Mouse (Mus musculus) liver, embryonic 15.5 days (tissue): Measurements from ENCODE around the gene Dlx2. TPM values are rescaled to one million over a fixed set of nuclear protein-coding genes. Genes with fewer than 3 reads are reported as not detected.

Source experiments
- ATAC-seq: fragments of 200-750 bp; cut with Nextera tagmentation; 2 replicates; pipeline ENCODE4 v1.8.0; 2017; ENCODE audit warnings: moderate number of reproducible peaks, mild to moderate bottlenecking, moderate library complexity; ENCODE audit not compliant: insufficient read depth
- H3K27ac ChIP-seq: fragments of 300-500 bp; sonication (generic); replicated peaks from 2 replicates; pipeline ENCODE4 v1.5.1; 2015; ENCODE audit warnings: mild to moderate bottlenecking, inconsistent platforms
- H3K27me3 ChIP-seq: fragments of 300-500 bp; sonication (generic); 2 replicates; pipeline ENCODE4 v1.6.1; 2015; ENCODE audit warnings: mild to moderate bottlenecking, inconsistent platforms
- H3K36me3 ChIP-seq: fragments of 300-500 bp; sonication (generic); replicated peaks from 2 replicates; pipeline ENCODE4 v1.6.1; 2015; ENCODE audit warnings: moderate library complexity, mild to moderate bottlenecking, inconsistent platforms
- H3K4me1 ChIP-seq: fragments of 300-500 bp; sonication (generic); replicated peaks from 2 replicates; pipeline ENCODE4 v1.6.1; 2015; ENCODE audit warnings: inconsistent platforms
- H3K4me2 ChIP-seq: fragments of 300-500 bp; sonication (generic); 2 replicates; pipeline ENCODE4 v1.6.1; 2015; ENCODE audit warnings: moderate library complexity, mild to moderate bottlenecking, inconsistent platforms
- H3K4me3 ChIP-seq: fragments of 300-500 bp; sonication (generic); replicated peaks from 2 replicates; pipeline ENCODE4 v1.5.1; 2015; ENCODE audit warnings: mild to moderate bottlenecking, inconsistent platforms
- H3K9ac ChIP-seq: fragments of 300-500 bp; sonication (generic); 2 replicates; pipeline ENCODE4 v1.6.1; 2015; ENCODE audit warnings: moderate library complexity, mild to moderate bottlenecking, inconsistent platforms
- H3K9me3 ChIP-seq: fragments of 300-500 bp; sonication (generic); replicated peaks from 2 replicates; pipeline ENCODE4 v1.6.1; 2016; ENCODE audit warnings: inconsistent platforms
- WGBS: fragments of 180-500 bp; shearing (Covaris S2); methylation state at CpG from one replicate; pipeline ENCODE4 v1.1.7; 2015; ENCODE audit warnings: mixed read lengths; ENCODE audit not compliant: insufficient replicate concordance; 5-methylcytosine and 5-hydroxymethylcytosine counted together
- polyA plus RNA-seq: library from polyadenylated mRNA; unstranded; fragments of >200 nt; fragmentation: Nextera tagmentation; extraction: Ambion mirVana; gene quantifications from 2 replicates; pipeline ENCODE4 v1.2.1, GENCODE M21; 2015

Gene Dlx2
- polyA plus RNA-seq, 1 experiment from 2014 or later, result 0.03 TPM

DNA sequence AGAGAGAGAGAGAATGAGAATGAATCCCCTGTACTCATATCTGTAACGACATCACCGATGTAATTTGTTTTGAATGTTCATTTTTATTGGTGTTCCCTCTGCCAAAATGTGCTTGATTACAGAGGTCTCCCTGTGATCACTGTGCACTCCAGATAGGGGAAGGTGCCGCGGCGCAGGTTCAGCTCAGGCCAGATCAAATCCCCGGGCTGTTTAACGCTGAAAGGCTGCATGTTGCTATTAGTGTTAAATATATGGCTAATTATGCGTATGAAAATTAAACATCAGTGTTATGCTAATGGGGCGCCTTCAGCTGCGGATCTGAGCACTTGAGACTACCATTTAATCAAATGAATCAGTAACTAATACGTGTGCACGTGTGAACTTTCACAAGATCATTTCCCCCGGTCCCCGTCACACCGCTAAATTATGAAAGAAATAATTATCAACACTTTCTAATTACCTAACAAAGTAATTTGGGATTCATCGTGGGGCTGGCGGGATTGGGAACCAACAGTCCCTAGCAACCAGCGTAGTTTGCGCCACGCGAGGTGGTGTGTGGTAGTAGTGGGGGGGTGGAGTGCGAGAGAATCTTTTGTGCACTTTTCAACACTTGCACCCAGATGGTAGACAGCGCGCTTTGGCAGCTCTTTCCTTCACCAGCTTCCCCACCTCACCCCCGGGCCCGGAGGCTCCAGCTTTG lies 18.4 kb downstream of the Dlx2 start, which contains the start of gene Dlx1:
Gene Dlx1 (plus strand): TSS at position 100 of the 700 bp plus-strand sequence.
- Histone ChIP-seq H3K27ac (no peak within 1 kb of the TSS), H3K27me3 (peaks cover 100% of the 10 kb centered on the region), H3K9ac (no peak within 1 kb of the TSS)

DNA sequence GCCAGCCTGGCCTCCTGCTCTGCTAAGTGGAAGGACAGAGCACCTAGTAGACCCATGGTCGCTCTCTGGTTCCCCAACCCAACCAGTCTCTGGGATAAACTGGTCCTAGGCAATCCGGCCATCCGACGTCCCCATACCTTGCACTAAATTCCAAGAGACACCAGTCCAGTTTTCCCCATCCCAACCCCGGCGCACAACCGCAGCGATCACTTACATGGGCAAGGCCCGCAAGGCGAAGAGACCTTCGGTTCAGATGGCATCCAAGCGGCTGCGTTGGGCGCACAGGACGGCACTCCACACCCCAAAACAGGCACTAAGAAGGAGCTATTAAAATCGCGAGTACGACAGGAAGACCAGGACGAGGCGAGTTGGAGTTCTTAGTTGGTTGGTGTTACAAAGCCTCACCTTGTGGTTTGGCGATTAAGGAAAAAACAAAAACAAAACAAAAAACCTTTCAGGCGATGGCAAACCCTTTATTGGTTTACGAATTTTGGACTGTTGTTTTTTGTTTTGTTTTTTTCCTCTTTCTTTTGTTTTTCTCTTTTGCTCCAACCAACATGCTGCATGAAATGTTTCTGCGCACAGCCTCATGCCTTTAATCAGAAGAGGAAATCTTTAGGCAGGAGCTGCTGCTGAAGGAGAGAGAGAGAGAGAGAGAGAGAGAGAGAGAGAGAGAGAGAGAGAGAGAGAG lies 19.1 kb downstream of the Dlx2 start:
- Histone ChIP-seq H3K36me3 (no peaks in the 10 kb centered on the region), H3K27ac (no peak overlapping the region), H3K4me2 (no peak overlapping the region), H3K4me3 (no peak overlapping the region), H3K4me1 (peaks cover 27% of the 10 kb centered on the region), H3K27me3 (peaks cover 100% of the 10 kb centered on the region), H3K9me3 (no peaks in the 10 kb centered on the region), H3K9ac (no peak overlapping the region)
- no peak for ATAC-seq
- 3% methylated on average over 24 of the region's 24 CpGs for WGBS

More for the DNA sequence above, 18.4 kb downstream of the Dlx2 start, which contains the start of gene Dlx1:
- 3% methylated on average over 26 of the region's 26 CpGs for WGBS
- no peaks in the 10 kb centered on the region for H3K36me3 ChIP-seq
- H3K4me1 ChIP-seq, result peaks cover 29% of the 10 kb centered on the region
- no peaks in the 10 kb centered on the region for H3K9me3 ChIP-seq
- no peak for ATAC-seq
- peak within 1 kb of the TSS; percentile 83 for H3K4me2 ChIP-seq
- H3K4me3 ChIP-seq, result peak within 1 kb of the TSS; percentile 52

DNA sequence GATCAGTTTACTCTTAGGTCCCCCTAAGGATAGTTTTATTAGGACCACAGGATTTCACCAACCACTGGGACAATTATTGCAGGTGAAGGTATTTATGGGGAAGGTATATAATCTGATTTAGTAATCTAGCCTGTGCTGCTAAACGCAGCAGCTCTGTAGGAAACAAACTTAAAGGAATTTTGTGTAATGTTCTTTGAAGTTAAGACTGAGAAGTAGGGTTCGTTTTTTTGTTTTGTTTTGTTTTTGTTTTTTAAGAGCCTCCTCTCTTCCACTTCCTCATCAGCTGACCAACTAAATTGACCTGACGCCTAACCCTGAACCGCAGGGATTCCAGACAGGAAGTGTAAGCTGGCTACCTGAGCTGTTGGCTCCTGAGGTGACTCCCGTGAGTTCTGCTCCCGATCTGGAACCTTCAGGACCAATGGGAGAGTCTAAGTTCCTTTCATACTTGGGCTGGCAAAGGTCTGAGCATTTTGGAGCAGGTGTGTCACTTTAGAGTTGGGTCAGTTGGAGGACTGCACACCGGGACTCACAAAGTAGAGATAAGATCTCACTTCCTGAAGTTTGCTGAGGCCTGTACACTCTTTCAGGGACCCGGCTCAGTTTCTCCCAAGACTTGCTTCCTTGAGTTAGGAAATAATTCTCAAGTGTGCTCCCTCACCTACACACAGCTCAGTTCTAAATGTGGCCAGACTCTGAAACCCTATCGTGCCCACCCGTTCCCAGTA lies 19.8 kb downstream of the Dlx2 start:
- Histone ChIP-seq H3K4me1 (peaks cover 21% of the 10 kb centered on the region), H3K9ac (no peak overlapping the region), H3K27me3 (peaks cover 94% of the 10 kb centered on the region), H3K9me3 (no peaks in the 10 kb centered on the region), H3K27ac (no peak overlapping the region), H3K4me2 (no peak overlapping the region), H3K4me3 (no peak overlapping the region), H3K36me3 (no peaks in the 10 kb centered on the region)
- ATAC-seq, result no peak
- WGBS, result 2% methylated on average over 10 of the region's 10 CpGs

DNA sequence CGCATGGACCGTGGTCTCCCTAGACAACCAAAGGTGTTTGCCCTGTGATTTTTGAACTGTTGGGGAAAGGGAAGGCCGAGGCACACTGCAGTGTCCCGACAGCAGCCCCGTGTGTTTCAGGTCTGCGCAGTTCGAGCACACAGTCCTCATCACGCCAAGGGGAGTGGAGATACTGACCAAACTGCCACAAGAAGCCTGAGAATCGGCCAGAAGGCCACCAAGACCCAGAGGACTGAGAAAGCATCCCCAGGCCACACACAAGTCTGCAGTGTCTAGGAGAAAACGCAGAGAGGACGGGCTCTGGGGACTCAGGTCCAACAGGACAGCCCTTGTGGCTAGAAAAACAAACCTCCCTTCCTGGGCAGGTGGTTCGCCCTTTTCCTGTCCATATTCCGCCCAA lies 21.8 kb downstream of the Dlx2 start:
- no peaks in the 10 kb centered on the region for H3K9me3 ChIP-seq
- no peak overlapping the region for H3K27ac ChIP-seq
- no peak overlapping the region for H3K9ac ChIP-seq
- no peaks in the 10 kb centered on the region for H3K36me3 ChIP-seq
- WGBS, result 31% methylated on average over 13 of the region's 13 CpGs
- no peak overlapping the region for H3K4me2 ChIP-seq
- H3K4me3 ChIP-seq, result no peak overlapping the region
- no peak for ATAC-seq
- H3K27me3 ChIP-seq, result peaks cover 81% of the 10 kb centered on the region
- peaks cover 16% of the 10 kb centered on the region for H3K4me1 ChIP-seq

DNA sequence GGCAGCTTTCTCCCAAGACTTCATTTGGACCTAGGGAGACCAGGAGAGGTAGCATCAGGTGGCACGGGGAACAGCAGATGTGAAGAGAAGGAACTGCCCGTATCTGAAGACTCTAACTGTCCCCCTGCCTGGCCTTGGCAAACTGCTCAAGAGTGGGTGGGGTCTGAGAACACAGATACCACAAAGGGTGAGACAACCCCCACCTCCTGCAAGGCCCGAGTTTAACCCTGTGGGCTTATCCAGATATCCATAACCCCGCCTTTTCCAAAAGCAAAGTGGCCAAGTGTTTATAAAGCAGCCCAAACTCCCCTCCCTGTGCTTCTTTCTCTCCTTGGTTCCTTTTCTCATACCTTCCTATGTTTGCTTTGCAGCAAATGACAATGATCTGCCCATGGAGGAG lies 23.1 kb downstream of the Dlx2 start:
- Histone ChIP-seq H3K4me3 (no peak overlapping the region), H3K9me3 (no peaks in the 10 kb centered on the region), H3K36me3 (no peaks in the 10 kb centered on the region), H3K27me3 (peaks cover 68% of the 10 kb centered on the region), H3K4me2 (no peak overlapping the region), H3K9ac (no peak overlapping the region), H3K4me1 (peaks cover 3% of the 10 kb centered on the region), H3K27ac (no peak overlapping the region)
- WGBS, result 28% methylated on average over 4 of the region's 4 CpGs
- ATAC-seq, result no peak

DNA sequence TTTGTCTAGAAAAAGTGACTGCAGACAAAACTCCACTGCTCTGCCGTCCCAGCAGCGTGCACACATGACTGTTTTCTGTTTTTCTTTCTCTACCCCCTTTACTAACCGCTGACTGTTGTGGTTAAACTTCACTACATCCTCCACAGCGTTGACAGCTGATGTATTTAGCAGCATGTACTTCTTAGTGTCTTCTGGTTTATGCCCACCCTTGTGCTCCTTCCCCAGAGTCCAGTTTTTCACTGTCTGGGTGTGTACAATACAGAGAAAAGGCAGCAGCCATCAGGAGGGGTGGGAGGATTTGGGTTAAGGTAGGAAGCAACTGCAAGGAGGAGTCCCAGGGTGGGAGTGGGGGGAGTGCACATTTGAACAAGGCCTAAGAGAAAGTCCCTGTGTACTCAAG lies 23.7 kb downstream of the Dlx2 start:
- ATAC-seq, result no peak
- Histone ChIP-seq H3K9me3 (no peaks in the 10 kb centered on the region), H3K36me3 (no peaks in the 10 kb centered on the region), H3K27ac (no peak overlapping the region), H3K4me2 (no peak overlapping the region), H3K9ac (no peak overlapping the region), H3K27me3 (peaks cover 62% of the 10 kb centered on the region), H3K4me3 (no peak overlapping the region), H3K4me1 (no peaks in the 10 kb centered on the region)
- 22% methylated on average over 4 of the region's 4 CpGs for WGBS

DNA sequence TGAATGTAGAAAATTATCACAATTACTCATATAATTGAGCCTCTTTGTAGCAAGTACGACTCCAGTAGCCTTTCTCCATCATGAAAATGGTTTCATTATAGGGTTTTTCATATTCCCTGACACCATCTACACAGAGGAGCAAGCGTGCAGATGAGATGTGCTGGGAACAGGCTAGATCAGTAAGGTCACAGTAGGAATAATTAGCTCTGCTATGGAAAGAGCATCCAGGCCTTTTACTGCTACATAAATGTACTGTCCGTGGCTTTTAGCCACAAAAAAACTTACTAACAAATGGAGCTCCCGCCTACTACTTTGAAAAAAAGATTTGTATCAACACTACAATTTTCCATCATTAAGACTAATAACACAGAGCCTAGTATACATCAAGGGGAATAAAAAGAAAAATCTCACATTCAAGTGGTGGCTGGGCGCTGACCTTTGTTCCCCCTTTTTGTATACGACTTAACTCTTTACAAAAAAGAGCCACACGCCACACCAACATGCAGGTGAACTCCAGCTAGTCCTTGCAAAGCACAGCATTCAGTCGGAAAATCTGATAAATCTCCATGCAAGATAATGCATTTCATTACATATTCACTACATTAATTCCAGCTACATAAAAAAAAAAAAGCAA lies 29.0 kb downstream of the Dlx2 start:
- H3K9ac ChIP-seq, result no peak overlapping the region
- no peak overlapping the region for H3K4me3 ChIP-seq
- no peaks in the 10 kb centered on the region for H3K4me1 ChIP-seq
- H3K27me3 ChIP-seq, result peaks cover 9% of the 10 kb centered on the region
- ATAC-seq, result no peak
- no peak overlapping the region for H3K27ac ChIP-seq
- WGBS, result 73% methylated on average over 8 of the region's 8 CpGs
- no peaks in the 10 kb centered on the region for H3K9me3 ChIP-seq
- 0 out of 2 replicates have a peak, but pooled peaks cover under 1% of the 10 kb centered on the region for H3K36me3 ChIP-seq
- no peak overlapping the region for H3K4me2 ChIP-seq

DNA sequence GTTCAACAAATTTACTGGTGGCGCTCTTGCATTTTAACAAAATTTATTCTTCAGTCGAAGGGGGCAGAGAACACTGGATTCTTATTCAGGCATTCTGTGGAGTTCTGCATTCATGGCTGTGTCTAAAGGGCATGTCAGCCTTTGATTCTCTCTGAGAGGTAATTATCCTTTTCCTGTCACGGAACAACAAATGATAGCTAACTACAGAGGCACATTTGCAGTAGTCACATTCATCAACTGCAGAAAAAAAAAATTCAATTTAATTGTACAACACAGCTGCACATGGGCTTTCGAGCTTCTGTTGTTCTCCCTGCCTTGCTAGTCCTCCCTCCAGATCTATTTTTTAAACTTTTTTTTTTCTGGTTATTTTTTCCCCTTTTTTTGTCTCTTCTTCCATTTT lies 29.6 kb downstream of the Dlx2 start:
- 0 out of 2 replicates have a peak, but pooled peaks cover 7% of the 10 kb centered on the region for H3K27me3 ChIP-seq
- no peaks in the 10 kb centered on the region for H3K9me3 ChIP-seq
- no peak overlapping the region for H3K9ac ChIP-seq
- H3K36me3 ChIP-seq, result 0 out of 2 replicates have a peak, but pooled peaks cover 6% of the 10 kb centered on the region
- WGBS, result 69% methylated on average over 4 of the region's 4 CpGs
- no peak overlapping the region for H3K4me2 ChIP-seq
- H3K4me1 ChIP-seq, result no peaks in the 10 kb centered on the region
- no peak overlapping the region for H3K27ac ChIP-seq
- H3K4me3 ChIP-seq, result no peak overlapping the region
- no peak for ATAC-seq

DNA sequence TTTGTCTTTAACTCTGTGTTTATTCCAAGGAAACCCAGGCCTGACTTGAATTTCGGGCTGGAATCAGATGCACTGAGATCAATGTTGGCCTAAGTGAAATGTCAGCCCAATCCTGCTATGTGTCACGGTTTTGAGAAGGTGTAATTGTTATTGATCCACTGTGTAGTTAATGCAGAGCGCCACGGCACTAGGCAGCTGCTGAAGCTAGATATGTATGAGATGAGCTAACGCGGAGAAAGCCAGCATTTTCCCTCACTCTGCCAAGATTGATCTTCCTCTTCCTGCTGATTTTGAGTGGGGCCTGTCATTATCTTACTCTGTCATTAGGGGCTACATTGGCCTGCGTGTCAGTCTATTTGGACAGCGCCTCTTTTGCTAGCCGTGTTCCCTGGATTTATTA lies 34.2 kb downstream of the Dlx2 start:
- Histone ChIP-seq H3K4me2 (no peak overlapping the region), H3K27me3 (no peaks in the 10 kb centered on the region), H3K4me3 (no peak overlapping the region), H3K27ac (no peak overlapping the region), H3K9ac (no peak overlapping the region), H3K36me3 (0 out of 2 replicates have a peak, but pooled peaks cover 9% of the 10 kb centered on the region), H3K4me1 (no peaks in the 10 kb centered on the region), H3K9me3 (no peaks in the 10 kb centered on the region)
- no peak for ATAC-seq
- 80% methylated on average over 9 of the region's 9 CpGs for WGBS

DNA sequence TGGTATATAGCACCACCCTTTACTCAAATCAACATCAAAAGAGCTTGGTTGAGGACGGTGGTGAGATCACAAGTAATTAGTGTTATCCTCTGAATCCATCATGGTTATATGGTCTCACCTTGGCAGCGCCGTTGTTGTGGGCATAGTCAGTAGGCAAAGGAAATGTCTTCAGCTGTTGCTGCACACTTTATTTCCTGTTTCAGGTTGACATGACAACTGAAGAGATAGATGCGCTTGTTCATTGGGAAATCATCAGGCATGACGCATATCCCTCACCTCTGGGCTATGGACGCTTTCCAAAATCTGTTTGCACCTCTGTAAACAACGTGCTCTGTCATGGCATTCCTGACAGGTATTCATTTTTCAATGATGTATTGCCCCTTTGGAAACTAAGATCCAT lies 35.3 kb downstream of the Dlx2 start:
- Histone ChIP-seq H3K4me2 (no peak overlapping the region), H3K4me3 (no peak overlapping the region), H3K36me3 (0 out of 2 replicates have a peak, but pooled peaks cover 9% of the 10 kb centered on the region), H3K27me3 (no peaks in the 10 kb centered on the region), H3K9me3 (no peaks in the 10 kb centered on the region), H3K4me1 (no peaks in the 10 kb centered on the region), H3K27ac (no peak overlapping the region), H3K9ac (no peak overlapping the region)
- WGBS, result 86% methylated on average over 7 of the region's 7 CpGs
- no peak for ATAC-seq

DNA sequence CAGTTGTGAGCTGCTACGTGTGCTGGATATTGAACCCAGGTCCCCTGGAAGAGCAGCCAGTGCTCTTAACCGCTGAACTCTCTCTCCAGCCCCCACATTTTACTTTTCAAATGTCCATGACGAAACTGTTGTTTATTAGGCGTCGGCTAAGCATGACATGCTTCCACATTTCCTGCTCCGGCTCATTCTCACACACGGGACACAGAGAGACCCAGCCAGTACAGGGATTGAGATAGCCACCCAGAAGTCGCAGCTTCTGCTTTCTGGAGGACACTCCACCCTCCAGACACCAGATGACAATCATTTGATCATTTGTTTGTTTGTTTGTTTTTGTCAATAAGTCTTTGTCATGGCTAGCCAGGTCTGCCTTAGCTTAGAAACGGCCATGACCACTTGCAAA lies 41.7 kb downstream of the Dlx2 start:
- WGBS, result 64% methylated on average over 9 of the region's 9 CpGs

More for the DNA sequence above, 41.7 kb downstream of the Dlx2 start:
- no peak overlapping the region for H3K4me2 ChIP-seq
- H3K36me3 ChIP-seq, result no peaks in the 10 kb centered on the region
- H3K9ac ChIP-seq, result no peak overlapping the region
- no peak overlapping the region for H3K27ac ChIP-seq
- no peaks in the 10 kb centered on the region for H3K27me3 ChIP-seq
- H3K9me3 ChIP-seq, result no peaks in the 10 kb centered on the region
- no peak for ATAC-seq
- no peaks in the 10 kb centered on the region for H3K4me1 ChIP-seq
- H3K4me3 ChIP-seq, result no peak overlapping the region
